Mouse (Mus musculus): ENCODE results near the gene Sept5. TPM values are rescaled to one million over a fixed set of nuclear protein-coding genes. Genes with fewer than 3 reads are reported as not detected.

Sept5 gene
- polyA plus RNA-seq, 1 experiment from 2014 or later: 8.4 TPM

DNA sequence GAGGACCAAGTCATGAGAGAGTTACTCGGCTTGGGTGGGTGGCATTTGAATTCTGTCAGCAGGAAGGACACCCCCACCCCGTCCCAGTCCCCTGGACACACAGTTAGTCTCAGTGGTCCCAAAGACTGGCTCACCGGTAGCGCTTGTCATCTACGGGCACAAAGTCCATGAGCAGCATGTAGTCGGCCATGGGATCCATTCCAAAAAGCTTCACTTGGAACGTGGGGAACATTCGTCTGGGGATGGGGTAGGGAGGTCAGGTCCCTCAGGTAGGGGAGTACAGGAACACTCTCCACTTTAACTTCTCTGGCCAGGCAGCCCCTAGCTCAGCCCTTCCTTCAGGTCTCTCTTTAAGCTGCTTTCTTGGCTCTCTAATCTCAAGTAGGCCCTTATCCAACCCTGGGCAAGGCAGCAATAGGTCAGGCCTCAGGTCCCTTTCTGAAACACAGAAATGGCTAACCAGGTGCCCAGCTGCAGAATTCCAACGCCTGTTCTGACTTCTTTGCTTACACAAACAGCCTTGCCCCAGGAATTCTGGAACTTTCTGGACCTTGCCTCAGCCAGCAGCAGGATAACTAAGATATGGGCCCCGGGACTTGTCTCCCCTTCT lies 44.7 kb downstream of the Sept5 start:
- 58% methylated on average over 10 of the region's 10 CpGs for WGBS
- Histone ChIP-seq H3K4me1 (ENCODE audit: control insufficient read depth, insufficient read depth, low read length) (peaks cover 27% of the 10 kb centered on the region), H3K4me3 (ENCODE audit: low read length) (no peak overlapping the region)

GRCm38 (mm10) chr16:18583673-18584357 lies 45.9 kb downstream of the Sept5 start:
- Histone ChIP-seq H3K27me3 (ENCODE audit: control insufficient read depth, insufficient read depth, low read length) (peaks cover 84% of the 10 kb centered on the region), H3K9me3 (replicated peaks; ENCODE audit: control insufficient read depth, low read length) (no peaks in the 10 kb centered on the region), H3K4me1 (ENCODE audit: control insufficient read depth, insufficient read depth, low read length) (peaks cover 25% of the 10 kb centered on the region), H3K4me3 (ENCODE audit: low read length) (no peak overlapping the region), H3K36me3 (ENCODE audit: control insufficient read depth, insufficient read depth) (no peaks in the 10 kb centered on the region), H3K9ac (ENCODE audit: low read length) (no peak overlapping the region), H3K27ac (ENCODE audit: low read length) (no peak overlapping the region), H3K4me2 (ENCODE audit: low read depth, low read length) (no peak overlapping the region)
- 55% methylated on average over 10 of the region's 10 CpGs for WGBS
- ATAC-seq (replicated peaks; ENCODE audit: extremely low read depth, insufficient read depth, low FRiP score): no peak

More for the DNA sequence above, 44.7 kb downstream of the Sept5 start:
- no peak overlapping the region for H3K27ac ChIP-seq (ENCODE audit: low read length)
- peaks cover 90% of the 10 kb centered on the region for H3K27me3 ChIP-seq (ENCODE audit: control insufficient read depth, insufficient read depth, low read length)
- no peak for ATAC-seq (replicated peaks; ENCODE audit: extremely low read depth, insufficient read depth, low FRiP score)
- H3K9me3 ChIP-seq (replicated peaks; ENCODE audit: control insufficient read depth, low read length): no peaks in the 10 kb centered on the region
- no peak overlapping the region for H3K9ac ChIP-seq (ENCODE audit: low read length)
- H3K36me3 ChIP-seq (ENCODE audit: control insufficient read depth, insufficient read depth): no peaks in the 10 kb centered on the region
- no peak overlapping the region for H3K4me2 ChIP-seq (ENCODE audit: low read depth, low read length)

- no peak for ATAC-seq (replicated peaks; ENCODE audit: extremely low read depth, insufficient read depth, low FRiP score)
Measured at GRCm38 (mm10) chr16:18583169-18583568, 46.6 kb downstream of the Sept5 start.

DNA sequence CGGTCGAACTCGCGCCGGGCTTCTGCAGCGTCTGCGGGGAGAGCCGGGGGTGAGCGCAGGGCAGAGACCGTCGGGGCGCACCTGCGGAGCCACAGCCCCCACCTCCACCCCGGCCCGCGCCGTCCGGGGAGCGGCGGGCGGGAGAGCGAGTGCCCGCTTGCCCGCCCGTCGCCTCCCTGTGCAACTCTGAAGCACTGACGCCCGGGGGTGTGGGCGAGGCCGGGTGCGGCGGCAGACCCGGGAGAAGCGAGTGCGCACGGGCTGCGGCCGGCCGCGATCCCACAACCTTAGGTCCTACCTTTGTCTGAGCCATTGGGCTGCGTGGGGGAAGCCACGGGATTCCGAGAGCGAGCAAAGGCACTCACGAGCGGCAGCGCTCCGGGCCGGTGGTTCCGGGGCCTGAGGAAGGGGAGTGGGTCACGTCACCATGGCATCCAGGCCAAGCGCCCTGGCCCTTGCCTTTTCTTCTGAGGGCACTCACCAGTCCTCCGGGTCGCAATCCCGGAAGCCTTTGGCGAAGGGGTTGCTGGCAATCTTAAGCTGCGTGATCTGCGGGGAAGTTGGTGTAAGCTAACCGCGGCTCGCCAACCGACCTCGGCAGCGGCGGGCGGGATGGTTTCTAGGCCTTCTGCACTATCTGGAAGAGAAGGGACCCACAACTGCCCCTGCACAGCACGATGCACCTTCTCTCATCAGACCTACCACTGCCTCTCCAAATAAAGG lies 47.2 kb downstream of the Sept5 start:
- peaks cover 21% of the 10 kb centered on the region for H3K4me1 ChIP-seq (ENCODE audit: control insufficient read depth, insufficient read depth, low read length)
- peaks cover 79% of the 10 kb centered on the region for H3K27me3 ChIP-seq (ENCODE audit: control insufficient read depth, insufficient read depth, low read length)
- H3K36me3 ChIP-seq (ENCODE audit: control insufficient read depth, insufficient read depth): no peaks in the 10 kb centered on the region
- no peak for ATAC-seq (replicated peaks; ENCODE audit: extremely low read depth, insufficient read depth, low FRiP score)
- 4% methylated on average over 61 of the region's 67 CpGs for whole genome bisulfite sequencing
- peak overlapping the region; percentile 24; the same call in 1 of the 2 replicates for H3K9ac ChIP-seq (ENCODE audit: low read length)
- peak overlapping the region; percentile 53 for H3K4me3 ChIP-seq (ENCODE audit: low read length)
- no peaks in the 10 kb centered on the region for H3K9me3 ChIP-seq (replicated peaks; ENCODE audit: control insufficient read depth, low read length)
- peak overlapping the region; percentile 68 for H3K4me2 ChIP-seq (ENCODE audit: low read depth, low read length)
- H3K27ac ChIP-seq (ENCODE audit: low read length): no peak overlapping the region

More at GRCm38 (mm10) chr16:18583169-18583568, 46.6 kb downstream of the Sept5 start:
- Histone ChIP-seq H3K4me3 (ENCODE audit: low read length) (no peak overlapping the region), H3K9me3 (replicated peaks; ENCODE audit: control insufficient read depth, low read length) (no peaks in the 10 kb centered on the region), H3K4me1 (ENCODE audit: control insufficient read depth, insufficient read depth, low read length) (peaks cover 25% of the 10 kb centered on the region), H3K9ac (ENCODE audit: low read length) (no peak overlapping the region), H3K27ac (ENCODE audit: low read length) (no peak overlapping the region), H3K4me2 (ENCODE audit: low read depth, low read length) (no peak overlapping the region), H3K27me3 (ENCODE audit: control insufficient read depth, insufficient read depth, low read length) (peaks cover 83% of the 10 kb centered on the region), H3K36me3 (ENCODE audit: control insufficient read depth, insufficient read depth) (no peaks in the 10 kb centered on the region)
- WGBS: 48% methylated on average over 10 of the region's 10 CpGs

DNA sequence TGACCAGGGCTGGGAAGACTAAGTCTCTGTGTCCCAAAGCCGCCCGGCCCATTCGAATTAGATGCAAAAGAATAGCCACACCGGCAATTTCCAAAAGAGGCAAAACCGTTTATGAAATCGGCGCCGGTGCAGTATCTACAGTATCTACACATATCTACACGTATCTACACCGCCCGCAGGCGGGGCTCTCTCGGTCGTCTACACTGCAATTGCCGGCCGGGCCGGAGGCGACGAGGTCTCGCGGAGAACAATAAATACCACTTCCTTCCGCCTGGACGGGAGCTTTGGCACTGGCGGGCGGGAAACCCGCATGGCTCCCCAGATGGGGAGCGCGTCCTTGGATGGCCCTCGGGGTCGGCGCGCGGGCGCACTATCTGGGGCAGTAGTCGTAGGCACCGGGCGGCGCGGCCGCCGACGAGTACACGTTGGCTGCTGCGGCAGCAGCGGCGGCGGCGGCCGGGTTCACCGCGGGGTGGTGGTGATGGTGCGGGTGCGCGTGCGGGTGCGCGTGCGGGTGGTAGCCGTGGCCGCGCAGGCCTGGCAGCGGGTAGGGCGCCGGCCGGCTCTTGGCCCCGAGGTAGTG lies 48.0 kb downstream of the Sept5 start:
- H3K36me3 ChIP-seq (ENCODE audit: control insufficient read depth, insufficient read depth): no peaks in the 10 kb centered on the region
- H3K27ac ChIP-seq (ENCODE audit: low read length): no peak overlapping the region
- peaks cover 21% of the 10 kb centered on the region for H3K4me1 ChIP-seq (ENCODE audit: control insufficient read depth, insufficient read depth, low read length)
- ATAC-seq (replicated peaks; ENCODE audit: extremely low read depth, insufficient read depth, low FRiP score): no peak; the same call in 1 of the 2 replicates
- H3K27me3 ChIP-seq (ENCODE audit: control insufficient read depth, insufficient read depth, low read length): peaks cover 77% of the 10 kb centered on the region
- peak overlapping the region; percentile 68 for H3K4me2 ChIP-seq (ENCODE audit: low read depth, low read length)
- H3K9ac ChIP-seq (ENCODE audit: low read length): peak overlapping the region; percentile 42
- peak overlapping the region; percentile 53 for H3K4me3 ChIP-seq (ENCODE audit: low read length)
- 2% methylated on average over 48 of the region's 66 CpGs for WGBS
- H3K9me3 ChIP-seq (replicated peaks; ENCODE audit: control insufficient read depth, low read length): no peaks in the 10 kb centered on the region

GRCm38 (mm10) chr16:18581050-18581622 lies 48.6 kb downstream of the Sept5 start:
- ATAC-seq (replicated peaks; ENCODE audit: extremely low read depth, insufficient read depth, low FRiP score): no peak
- WGBS: 20% methylated on average over 21 of the region's 21 CpGs

GRCm38 (mm10) chr16:18580389-18580788 lies 49.4 kb downstream of the Sept5 start:
- H3K36me3 ChIP-seq (ENCODE audit: control insufficient read depth, insufficient read depth): no peaks in the 10 kb centered on the region
- H3K9me3 ChIP-seq (replicated peaks; ENCODE audit: control insufficient read depth, low read length): no peaks in the 10 kb centered on the region
- no peak overlapping the region for H3K4me2 ChIP-seq (ENCODE audit: low read depth, low read length)
- H3K9ac ChIP-seq (ENCODE audit: low read length): no peak overlapping the region
- H3K4me3 ChIP-seq (ENCODE audit: low read length): no peak overlapping the region
- no peak overlapping the region for H3K27ac ChIP-seq (ENCODE audit: low read length)
- peaks cover 13% of the 10 kb centered on the region for H3K4me1 ChIP-seq (ENCODE audit: control insufficient read depth, insufficient read depth, low read length)
- no peak for ATAC-seq (replicated peaks; ENCODE audit: extremely low read depth, insufficient read depth, low FRiP score)
- H3K27me3 ChIP-seq (ENCODE audit: control insufficient read depth, insufficient read depth, low read length): peaks cover 65% of the 10 kb centered on the region
- 22% methylated on average over 2 of the region's 2 CpGs for WGBS

More at GRCm38 (mm10) chr16:18581050-18581622, 48.6 kb downstream of the Sept5 start:
- H3K4me2 ChIP-seq (ENCODE audit: low read depth, low read length): peak overlapping the region; percentile 68
- H3K4me1 ChIP-seq (ENCODE audit: control insufficient read depth, insufficient read depth, low read length): peaks cover 16% of the 10 kb centered on the region
- no peaks in the 10 kb centered on the region for H3K36me3 ChIP-seq (ENCODE audit: control insufficient read depth, insufficient read depth)
- H3K9me3 ChIP-seq (replicated peaks; ENCODE audit: control insufficient read depth, low read length): no peaks in the 10 kb centered on the region
- no peak overlapping the region for H3K27ac ChIP-seq (ENCODE audit: low read length)
- peaks cover 72% of the 10 kb centered on the region for H3K27me3 ChIP-seq (ENCODE audit: control insufficient read depth, insufficient read depth, low read length)
- H3K4me3 ChIP-seq (ENCODE audit: low read length): peak overlapping the region; percentile 53
- H3K9ac ChIP-seq (ENCODE audit: low read length): 0 out of 2 replicates have a peak overlapping the region, but pooled peaks have one; percentile 3

- 37% methylated on average over 5 of the region's 5 CpGs for WGBS
Measured at GRCm38 (mm10) chr16:18577599-18578160, 52.1 kb downstream of the Sept5 start.

More at GRCm38 (mm10) chr16:18577599-18578160, 52.1 kb downstream of the Sept5 start:
- Histone ChIP-seq H3K27me3 (ENCODE audit: control insufficient read depth, insufficient read depth, low read length) (peaks cover 38% of the 10 kb centered on the region), H3K36me3 (ENCODE audit: control insufficient read depth, insufficient read depth) (no peaks in the 10 kb centered on the region), H3K27ac (ENCODE audit: low read length) (no peak overlapping the region), H3K4me2 (ENCODE audit: low read depth, low read length) (no peak overlapping the region), H3K4me1 (ENCODE audit: control insufficient read depth, insufficient read depth, low read length) (peaks cover 13% of the 10 kb centered on the region), H3K4me3 (ENCODE audit: low read length) (no peak overlapping the region), H3K9me3 (replicated peaks; ENCODE audit: control insufficient read depth, low read length) (no peaks in the 10 kb centered on the region), H3K9ac (ENCODE audit: low read length) (no peak overlapping the region)
- no peak for ATAC-seq (replicated peaks; ENCODE audit: extremely low read depth, insufficient read depth, low FRiP score)

Data from heart, embryonic 16.5 days (tissue).